Mouse (Mus musculus) liver, embryonic 12.5 days (tissue): ENCODE measurements around the gene Gm10277. TPM values are rescaled to one million over a fixed set of nuclear protein-coding genes. Genes with fewer than 3 reads are reported as not detected.

Experiments
- ATAC-seq: fragments of 200-750 bp; cut with Nextera tagmentation; 2 replicates; pipeline ENCODE4 v1.8.0; 2017; ENCODE audit warnings: moderate number of reproducible peaks, mild to moderate bottlenecking, moderate library complexity
- H3K27ac ChIP-seq: fragments of 300-500 bp; sonication (generic); 2 replicates; pipeline ENCODE4 v1.5.1; 2016; ENCODE audit warnings: mild to moderate bottlenecking
- H3K27me3 ChIP-seq: fragments of 300-500 bp; sonication (generic); replicated peaks from 2 replicates; pipeline ENCODE4 v1.6.1; 2016; ENCODE audit warnings: mild to moderate bottlenecking, moderate library complexity
- H3K36me3 ChIP-seq: fragments of 300-500 bp; sonication (generic); 2 replicates; pipeline ENCODE4 v1.6.1; 2016; ENCODE audit warnings: mild to moderate bottlenecking, moderate library complexity
- H3K4me1 ChIP-seq: fragments of 300-500 bp; sonication (generic); 2 replicates; pipeline ENCODE4 v1.6.1; 2016
- H3K4me2 ChIP-seq: fragments of 300-500 bp; sonication (generic); 2 replicates; pipeline ENCODE4 v1.6.1; 2016; ENCODE audit warnings: mild to moderate bottlenecking, moderate library complexity
- H3K4me3 ChIP-seq: fragments of 300-500 bp; sonication (generic); 2 replicates; pipeline ENCODE4 v1.5.1; 2016; ENCODE audit warnings: mild to moderate bottlenecking, moderate library complexity
- H3K9ac ChIP-seq: fragments of 300-500 bp; sonication (generic); 2 replicates; pipeline ENCODE4 v1.6.1; 2016; ENCODE audit warnings: mild to moderate bottlenecking, moderate library complexity
- H3K9me3 ChIP-seq: fragments of 300-500 bp; sonication (generic); replicated peaks from 2 replicates; pipeline ENCODE4 v1.6.1; 2016; ENCODE audit warnings: mild to moderate bottlenecking, moderate library complexity
- WGBS: fragments of 180-500 bp; shearing (Covaris S2); methylation state at CpG from one replicate; pipeline ENCODE4 v1.1.7; 2016; ENCODE audit not compliant: insufficient replicate concordance; 5-methylcytosine and 5-hydroxymethylcytosine counted together
- polyA plus RNA-seq: library from polyadenylated mRNA; unstranded; fragments of >200 nt; fragmentation: Nextera tagmentation; extraction: Ambion mirVana; gene quantifications from 2 replicates; pipeline ENCODE4 v1.2.1, GENCODE M21; 2016

The Gm10277 gene
- polyA plus RNA-seq, 1 experiment from 2014 or later, result 1.6 TPM

DNA sequence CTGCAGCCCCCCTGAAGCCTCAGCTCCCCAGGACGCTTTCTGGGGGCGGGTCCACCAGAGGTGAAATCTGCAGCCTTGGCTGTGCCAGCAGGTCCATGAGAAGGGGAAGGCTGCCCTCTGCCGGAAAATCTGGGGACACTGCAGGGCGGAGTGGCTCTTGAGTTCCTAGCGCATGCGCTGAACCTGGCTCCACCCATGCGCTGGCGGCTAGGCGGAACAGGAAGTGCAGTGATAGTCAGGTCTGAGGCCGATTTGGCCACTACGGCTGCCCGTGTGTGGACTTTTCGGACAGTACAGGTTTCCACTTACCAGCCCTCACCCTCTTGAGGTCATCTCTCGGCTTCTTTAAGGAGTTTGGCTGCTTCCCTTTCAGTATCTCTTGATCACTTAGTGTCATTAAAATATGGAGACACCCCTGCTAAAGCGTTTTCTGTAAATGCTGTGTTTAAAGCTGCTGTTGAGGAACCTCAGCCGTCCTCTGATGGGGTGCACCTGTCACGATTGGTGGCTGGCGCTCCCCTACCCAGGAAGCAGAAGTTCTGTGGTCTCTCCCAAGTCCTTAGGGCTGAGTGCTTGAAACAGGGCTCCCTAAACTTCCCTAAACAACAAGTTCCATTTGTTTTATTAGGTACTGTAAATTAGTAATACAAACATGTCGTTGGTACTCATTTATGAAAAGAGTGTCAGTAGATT is 5.8 kb upstream of the Gm10277 start:
- peak; percentile 83 for ATAC-seq
- Histone ChIP-seq H3K27ac (peak overlapping the region; percentile 84), H3K4me2 (peak overlapping the region; percentile 75)

DNA sequence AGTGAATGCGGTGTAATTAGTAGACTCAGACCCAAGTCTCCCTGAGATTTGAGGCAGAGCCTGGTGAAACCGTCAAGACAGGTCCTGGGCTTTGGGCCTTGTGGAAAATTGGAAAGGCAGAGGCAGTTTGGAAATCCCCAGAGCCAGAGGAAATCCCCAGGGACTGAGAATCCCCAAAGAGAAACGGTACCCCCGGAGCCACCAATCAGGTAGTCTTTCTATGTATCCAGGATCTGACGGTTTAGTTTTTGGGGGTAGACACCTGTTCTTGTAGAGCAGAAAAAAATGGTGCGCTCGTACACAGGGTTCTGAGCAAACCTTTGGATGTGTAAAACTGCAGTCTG is 5.0 kb upstream of the Gm10277 start:
- Histone ChIP-seq H3K4me3 (no peak overlapping the region), H3K9me3 (no peaks in the 10 kb centered on the region), H3K27ac (peak overlapping the region; percentile 93), H3K27me3 (no peaks in the 10 kb centered on the region), H3K4me1 (peaks cover 64% of the 10 kb centered on the region), H3K9ac (peak overlapping the region; percentile 67; the same call in 1 of the 2 replicates), H3K4me2 (peak overlapping the region; percentile 75), H3K36me3 (peaks cover 5% of the 10 kb centered on the region; the same call in 1 of the 2 replicates)
- ATAC-seq, result no peak
- 70% methylated on average over 7 of the region's 7 CpGs for WGBS

More for the DNA sequence above, 5.8 kb upstream of the Gm10277 start:
- Histone ChIP-seq H3K9me3 (no peaks in the 10 kb centered on the region), H3K27me3 (no peaks in the 10 kb centered on the region), H3K4me1 (peaks cover 55% of the 10 kb centered on the region), H3K9ac (peak overlapping the region; percentile 74), H3K36me3 (no peaks in the 10 kb centered on the region; the same call in 1 of the 2 replicates), H3K4me3 (peak overlapping the region; percentile 59)
- 2% methylated on average over 19 of the region's 19 CpGs for WGBS

GRCm38 (mm10) chr11:77791752-77792565 is 4.4 kb upstream of the Gm10277 start:
- peaks cover 70% of the 10 kb centered on the region for H3K4me1 ChIP-seq
- no peaks in the 10 kb centered on the region for H3K9me3 ChIP-seq
- H3K36me3 ChIP-seq, result peaks cover 8% of the 10 kb centered on the region; the same call in 1 of the 2 replicates
- H3K27me3 ChIP-seq, result no peaks in the 10 kb centered on the region
- H3K4me2 ChIP-seq, result peak overlapping the region; percentile 75
- peak overlapping the region; percentile 93 for H3K27ac ChIP-seq
- peak overlapping the region; percentile 67 for H3K9ac ChIP-seq
- ATAC-seq, result peak; percentile 75
- H3K4me3 ChIP-seq, result peak overlapping the region; percentile 16
- 22% methylated on average over 12 of the region's 12 CpGs for WGBS

DNA sequence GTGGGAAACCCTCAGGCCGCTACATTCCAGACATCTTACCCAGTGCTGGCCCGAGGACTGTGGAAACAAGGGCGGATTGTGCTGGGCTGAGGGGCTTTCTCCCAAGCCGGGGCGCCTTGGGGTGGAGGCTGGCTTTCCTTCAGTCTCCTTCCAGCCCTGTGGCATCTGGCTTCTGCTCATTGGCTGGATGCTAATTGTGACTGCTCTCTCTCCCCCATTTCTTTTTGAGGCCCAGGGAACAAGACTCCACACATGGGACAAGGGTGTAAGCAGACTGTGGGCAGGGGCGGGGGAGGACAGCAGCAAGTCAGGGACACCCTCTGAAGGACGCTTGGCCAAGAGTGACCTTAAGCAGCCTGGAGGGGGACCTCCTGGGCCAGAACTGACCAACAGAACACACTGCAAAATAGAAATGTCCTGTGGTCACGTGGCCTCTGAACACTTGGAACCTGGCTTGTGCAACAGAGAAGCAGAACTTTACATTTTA is 3.7 kb upstream of the Gm10277 start:
- H3K27ac ChIP-seq, result peak overlapping the region; percentile 93
- peaks cover 76% of the 10 kb centered on the region for H3K4me1 ChIP-seq
- WGBS, result 28% methylated on average over 8 of the region's 8 CpGs
- no peaks in the 10 kb centered on the region for H3K9me3 ChIP-seq
- peak overlapping the region; percentile 67 for H3K9ac ChIP-seq
- H3K4me3 ChIP-seq, result 0 out of 2 replicates have a peak overlapping the region, but pooled peaks have one; percentile 16
- peaks cover 11% of the 10 kb centered on the region; the same call in 1 of the 2 replicates for H3K36me3 ChIP-seq
- no peaks in the 10 kb centered on the region for H3K27me3 ChIP-seq
- peak overlapping the region; percentile 75 for H3K4me2 ChIP-seq
- ATAC-seq, result no peak

DNA sequence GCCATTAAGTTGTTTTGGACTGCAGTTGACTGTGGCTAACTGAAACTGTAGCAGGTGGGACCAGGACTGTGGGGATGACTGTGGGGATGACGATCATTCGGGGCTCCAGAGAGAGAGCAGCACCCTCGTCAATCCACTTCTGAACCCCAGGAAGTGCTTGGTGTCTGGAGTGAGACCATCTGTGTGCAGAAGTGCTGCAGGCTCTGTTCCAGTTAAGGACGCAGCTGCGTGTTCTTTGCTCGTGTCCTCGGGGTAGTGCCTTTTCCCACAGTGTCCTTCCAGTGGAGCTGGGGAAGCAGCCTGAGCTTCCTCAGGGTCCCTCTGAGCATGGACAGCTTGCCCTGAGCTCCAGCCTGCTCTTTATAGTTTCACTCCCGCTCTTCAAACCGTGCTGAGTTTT is 2.7 kb upstream of the Gm10277 start:
- no peak for ATAC-seq
- Histone ChIP-seq H3K4me2 (peak overlapping the region; percentile 75), H3K4me1 (peaks cover 86% of the 10 kb centered on the region), H3K27me3 (no peaks in the 10 kb centered on the region), H3K9me3 (no peaks in the 10 kb centered on the region), H3K4me3 (0 out of 2 replicates have a peak overlapping the region, but pooled peaks have one; percentile 13), H3K27ac (peak overlapping the region; percentile 93), H3K9ac (peak overlapping the region; percentile 67), H3K36me3 (peaks cover 11% of the 10 kb centered on the region; the same call in 1 of the 2 replicates)
- 23% methylated on average over 9 of the region's 9 CpGs for WGBS

GRCm38 (mm10) chr11:77789512-77789911 is 2.0 kb upstream of the Gm10277 start:
- ATAC-seq, result no peak
- H3K27ac ChIP-seq, result peak overlapping the region; percentile 93
- H3K9me3 ChIP-seq, result no peaks in the 10 kb centered on the region
- H3K4me3 ChIP-seq, result no peak overlapping the region
- WGBS, result 84% methylated on average over 5 of the region's 5 CpGs
- H3K9ac ChIP-seq, result peak overlapping the region; percentile 39; the same call in 1 of the 2 replicates
- peaks cover 94% of the 10 kb centered on the region for H3K4me1 ChIP-seq
- no peaks in the 10 kb centered on the region for H3K27me3 ChIP-seq
- H3K36me3 ChIP-seq, result peaks cover 11% of the 10 kb centered on the region; the same call in 1 of the 2 replicates
- H3K4me2 ChIP-seq, result no peak overlapping the region

GRCm38 (mm10) chr11:77785768-77786561 is 1.6 kb downstream of the Gm10277 start:
- H3K4me1 ChIP-seq, result peaks cover 97% of the 10 kb centered on the region
- H3K9me3 ChIP-seq, result no peaks in the 10 kb centered on the region
- peak overlapping the region; percentile 94 for H3K27ac ChIP-seq
- ATAC-seq, result no peak
- H3K4me3 ChIP-seq, result peak overlapping the region; percentile 40; the same call in 1 of the 2 replicates
- peak overlapping the region; percentile 71 for H3K4me2 ChIP-seq
- peak overlapping the region; percentile 71 for H3K9ac ChIP-seq
- H3K36me3 ChIP-seq, result peaks cover 21% of the 10 kb centered on the region
- no peaks in the 10 kb centered on the region for H3K27me3 ChIP-seq
- WGBS, result 25% methylated on average over 7 of the region's 7 CpGs

GRCm38 (mm10) chr11:77785396-77785767 is 2.2 kb downstream of the Gm10277 start:
- peaks cover 97% of the 10 kb centered on the region for H3K4me1 ChIP-seq
- no peak for ATAC-seq

GRCm38 (mm10) chr11:77784894-77785293 is 2.7 kb downstream of the Gm10277 start:
- Histone ChIP-seq H3K9ac (peak overlapping the region; percentile 71), H3K4me2 (peak overlapping the region; percentile 71), H3K4me1 (peaks cover 94% of the 10 kb centered on the region), H3K9me3 (no peaks in the 10 kb centered on the region), H3K36me3 (peaks cover 29% of the 10 kb centered on the region), H3K27ac (peak overlapping the region; percentile 94), H3K27me3 (no peaks in the 10 kb centered on the region), H3K4me3 (peak overlapping the region; percentile 40)
- WGBS, result 23% methylated on average over 9 of the region's 9 CpGs
- ATAC-seq, result peak; percentile 77

More at GRCm38 (mm10) chr11:77785396-77785767, 2.2 kb downstream of the Gm10277 start:
- H3K4me2 ChIP-seq, result peak overlapping the region; percentile 71
- H3K9ac ChIP-seq, result peak overlapping the region; percentile 71
- H3K27ac ChIP-seq, result peak overlapping the region; percentile 94
- no peaks in the 10 kb centered on the region for H3K27me3 ChIP-seq
- peak overlapping the region; percentile 40 for H3K4me3 ChIP-seq
- H3K36me3 ChIP-seq, result peaks cover 27% of the 10 kb centered on the region
- no peaks in the 10 kb centered on the region for H3K9me3 ChIP-seq
- WGBS, result 20% methylated on average over 5 of the region's 5 CpGs

GRCm38 (mm10) chr11:77783747-77784646 is 3.5 kb downstream of the Gm10277 start:
- H3K4me3 ChIP-seq, result peak overlapping the region; percentile 40
- peak overlapping the region; percentile 71 for H3K4me2 ChIP-seq
- H3K4me1 ChIP-seq, result peaks cover 94% of the 10 kb centered on the region
- peaks cover 38% of the 10 kb centered on the region for H3K36me3 ChIP-seq
- 19% methylated on average over 18 of the region's 18 CpGs for WGBS
- H3K9me3 ChIP-seq, result no peaks in the 10 kb centered on the region
- no peaks in the 10 kb centered on the region for H3K27me3 ChIP-seq
- peak overlapping the region; percentile 94 for H3K27ac ChIP-seq
- ATAC-seq, result peak; percentile 70
- H3K9ac ChIP-seq, result peak overlapping the region; percentile 71
